Mouse (Mus musculus) MEL (cell line): ENCODE data around the gene Tgoln1. TPM values are rescaled to one million over a fixed set of nuclear protein-coding genes. Genes with fewer than 3 reads are reported as not detected.
A peak's percentile ranks its signal among the peaks of the same experiment; 100 is the strongest.

Experiments
- DNase-seq: peaks from one replicate; pipeline ENCODE4 v3.0.0; 2011; ENCODE audit warnings: low read depth, low spot score
- H3K27ac ChIP-seq: 2 replicates; pipeline ENCODE4 v1.5.1; 2012; ENCODE audit warnings: low read depth, mild to moderate bottlenecking, control low read depth, low read length, moderate library complexity; ENCODE audit not compliant: control insufficient read depth
- H3K27me3 ChIP-seq, 2 experiments: fragments of 150-350 bp in 1 of 2; sonication (generic) in 1 of 2; 2 replicates each; pipeline ENCODE4 v1.6.1; 2012; ENCODE audit warnings: low read length in 2 of 2, mild to moderate bottlenecking in 2 of 2, improper control_type of control experiment in 1 of 2, moderate library complexity in 1 of 2; ENCODE audit not compliant: insufficient read depth in 2 of 2, control insufficient read depth in 1 of 2
- H3K36me3 ChIP-seq, 2 experiments: 2 replicates each; pipeline ENCODE4 v1.6.1; 2012 to 2014; ENCODE audit warnings: low read length in 2 of 2, improper control_type of control experiment in 1 of 2, inconsistent platforms in 1 of 2, mild to moderate bottlenecking in 1 of 2; ENCODE audit not compliant: insufficient read depth in 2 of 2, control insufficient read depth in 1 of 2
- H3K4me1 ChIP-seq, 2 experiments: fragments of 150-350 bp in 1 of 2; sonication (generic) in 1 of 2; 2 replicates each; pipeline ENCODE4 v1.6.1; 2012; ENCODE audit warnings: low read length in 2 of 2, improper control_type of control experiment in 1 of 2, mild to moderate bottlenecking in 1 of 2; ENCODE audit not compliant: insufficient read depth in 2 of 2, control insufficient read depth in 1 of 2
- H3K4me3 ChIP-seq, 2 experiments: fragments of 150-350 bp in 1 of 2; sonication (generic) in 1 of 2; 2 replicates each; pipeline ENCODE4 v1.5.1; 2012; ENCODE audit warnings: low read depth in 2 of 2, low read length in 2 of 2, mild to moderate bottlenecking in 2 of 2, moderate library complexity in 2 of 2, control low read depth in 1 of 2, improper control_type of control experiment in 1 of 2; ENCODE audit not compliant: control insufficient read depth in 1 of 2, insufficient read depth in 1 of 2
- H3K79me2 ChIP-seq: 2 replicates; pipeline ENCODE4 v1.6.1; 2012; ENCODE audit warnings: mild to moderate bottlenecking, low read length, moderate library complexity; ENCODE audit not compliant: control insufficient read depth, poor library complexity, insufficient read depth
- H3K9ac ChIP-seq: 2 replicates; pipeline ENCODE4 v1.6.1; 2012; ENCODE audit warnings: low read depth, mild to moderate bottlenecking, control low read depth, low read length, moderate library complexity; ENCODE audit not compliant: control insufficient read depth, poor library complexity, severe bottlenecking
- H3K9me3 ChIP-seq: fragments of 150-350 bp; sonication (generic); replicated peaks from 2 replicates; pipeline ENCODE4 v1.6.1; 2012; ENCODE audit warnings: mild to moderate bottlenecking, low read length, improper control_type of control experiment, moderate library complexity; ENCODE audit not compliant: insufficient read depth
- CHD2 ChIP-seq: IDR thresholded peaks from 2 replicates; pipeline ENCODE4 v1.6.1; 2011; ENCODE audit warnings: low read length, improper control_type of control experiment
- CTCF ChIP-seq, 3 experiments: IDR thresholded peaks in 2 of 3; conservative IDR thresholded peaks in 1 of 3; 2 replicates each; pipeline ENCODE4 v1.5.1; 2011 to 2012; ENCODE audit warnings: low read length in 3 of 3, low read depth in 2 of 3, mild to moderate bottlenecking in 2 of 3, improper control_type of control experiment in 1 of 3, inconsistent platforms in 1 of 3, mixed read lengths in 1 of 3, moderate library complexity in 1 of 3; ENCODE audit not compliant: control insufficient read depth in 1 of 3, insufficient read depth in 1 of 3, poor library complexity in 1 of 3, severe bottlenecking in 1 of 3
- E2F4 ChIP-seq: IDR thresholded peaks from 2 replicates; pipeline ENCODE4 v1.6.1; 2011; ENCODE audit warnings: low read depth, low read length, improper control_type of control experiment, borderline replicate concordance
- ETS1 ChIP-seq: IDR thresholded peaks from 2 replicates; pipeline ENCODE4 v1.6.1; 2012; ENCODE audit warnings: low read depth, mild to moderate bottlenecking, inconsistent platforms, low read length, improper control_type of control experiment, moderate library complexity
- GABPA ChIP-seq: IDR thresholded peaks from 2 replicates; pipeline ENCODE4 v1.6.1; 2012; ENCODE audit warnings: low read depth, mild to moderate bottlenecking, inconsistent platforms, low read length, improper control_type of control experiment, moderate library complexity
- GATA1 ChIP-seq: IDR thresholded peaks from 2 replicates; pipeline ENCODE4 v1.6.1; 2011; ENCODE audit warnings: low read depth, low read length, improper control_type of control experiment
- JUND ChIP-seq: IDR thresholded peaks from 2 replicates; pipeline ENCODE4 v1.6.1; 2011; ENCODE audit warnings: low read depth, mild to moderate bottlenecking, improper control_type of control experiment, low read length
- POLR2A ChIP-seq, 2 experiments: IDR thresholded peaks; 2 replicates each; pipeline ENCODE4 v1.6.1; 2011 to 2012; ENCODE audit warnings: low read length in 2 of 2, mild to moderate bottlenecking in 2 of 2, control low read depth in 1 of 2, improper control_type of control experiment in 1 of 2, low read depth in 1 of 2, moderate library complexity in 1 of 2; ENCODE audit not compliant: control insufficient read depth in 1 of 2, insufficient read depth in 1 of 2, poor library complexity in 1 of 2
- POLR2AphosphoS5 ChIP-seq: IDR thresholded peaks from 2 replicates; pipeline ENCODE4 v1.6.1; 2012; ENCODE audit warnings: low read depth, borderline replicate concordance, mild to moderate bottlenecking, inconsistent platforms, low read length, moderate library complexity, mixed read lengths
- RAD21 ChIP-seq: IDR thresholded peaks from 2 replicates; pipeline ENCODE4 v1.6.1; 2011; ENCODE audit warnings: mild to moderate bottlenecking, low read depth, low read length, improper control_type of control experiment
- SMC3 ChIP-seq: IDR thresholded peaks from 2 replicates; pipeline ENCODE4 v1.6.1; 2011; ENCODE audit warnings: low read depth, low read length, improper control_type of control experiment
- USF1 ChIP-seq: IDR thresholded peaks from 2 replicates; pipeline ENCODE4 v1.6.1; 2014; ENCODE audit warnings: low read depth, mild to moderate bottlenecking, inconsistent platforms, low read length, improper control_type of control experiment, moderate library complexity
- ZC3H11A ChIP-seq: IDR thresholded peaks from 2 replicates; pipeline ENCODE4 v1.6.1; 2012; ENCODE audit warnings: low read depth, mild to moderate bottlenecking, inconsistent platforms, low read length, improper control_type of control experiment
- ZKSCAN1 ChIP-seq: IDR thresholded peaks from 2 replicates; pipeline ENCODE4 v1.6.1; 2012; ENCODE audit warnings: low read depth, mild to moderate bottlenecking, inconsistent platforms, low read length, improper control_type of control experiment, moderate library complexity
- ZMIZ1 ChIP-seq: IDR thresholded peaks from 2 replicates; pipeline ENCODE4 v1.6.1; 2012; ENCODE audit warnings: low read depth, mild to moderate bottlenecking, inconsistent platforms, low read length, improper control_type of control experiment, moderate library complexity
- polyA plus RNA-seq, 2 experiments: library from polyadenylated mRNA; stranded (reverse) in 1 of 2; unstranded in 1 of 2; fragments of >175 nt in 1 of 2; fragments of >200 nt in 1 of 2; gene quantifications; 2 replicates each; pipeline versions ENCODE4 v1.2.1 to v1.2.4; 2012; ENCODE audit warnings: low replicate concordance in 2 of 2, low read depth in 1 of 2; ENCODE audit not compliant: insufficient read length in 2 of 2, insufficient read depth in 1 of 2, missing spikeins in 1 of 2
- total RNA-seq: library from RNA; depleted of rRNA; stranded (reverse); fragments of 300-350 nt; gene quantifications from 2 replicates; pipeline ENCODE4 v1.2.3, GENCODE M21; 2012

Tgoln1 gene
- total and polyA plus RNA-seq, 3 experiments: 20.6 to 106 (median 23.9) TPM

- H3K4me1 ChIP-seq: peaks cover 0 to under 1% of the 10 kb centered on the region in 2 experiments; a peak in 1 of 4 replicates
- H3K27me3 ChIP-seq: peaks cover 4 to 14% of the 10 kb centered on the region in 2 experiments; a peak in 3 of 4 replicates
- no peaks in the 10 kb centered on the region for H3K36me3 ChIP-seq
- TF ChIP-seq POLR2A (IDR thresholded peaks at IDR 0.05; ENCODE audit: control insufficient read depth in 1 of 2, insufficient read depth in 1 of 2, low read depth in 1 of 2, low read length in 2 of 2, poor library complexity in 1 of 2) (no peak), POLR2AphosphoS5 (no peak), USF1 (no peak), JUND (no peak), E2F4 (no peak), CHD2 (no peak), ZMIZ1 (no peak), ETS1 (no peak), ZC3H11A (no peak), ZKSCAN1 (no peak), GATA1 (no peak), GABPA (no peak)
- no peaks in the 10 kb centered on the region for H3K9me3 ChIP-seq
- no peaks in the 10 kb centered on the region for H3K79me2 ChIP-seq
- H3K9ac ChIP-seq: no peak overlapping the region
- no peak for DNase-seq
- H3K4me3 ChIP-seq: no peak overlapping the region
- H3K27ac ChIP-seq: no peak overlapping the region
These were observed 24.6 kb upstream of the Tgoln1 start for GRCm38 (mm10) chr6:72641218-72641954.

GRCm38 (mm10) chr6:72636940-72637339 lies 20.1 kb upstream of the Tgoln1 start:
- peak; percentile 27 for DNase-seq
- H3K9me3 ChIP-seq: no peaks in the 10 kb centered on the region
- no peak overlapping the region for H3K4me3 ChIP-seq
- H3K4me1 ChIP-seq: peaks cover 0 to 5% of the 10 kb centered on the region in 2 experiments; a peak in 1 of 4 replicates
- no peaks in the 10 kb centered on the region for H3K79me2 ChIP-seq
- peaks cover 5 to 18% of the 10 kb centered on the region in 2 experiments for H3K27me3 ChIP-seq
- no peak overlapping the region for H3K27ac ChIP-seq
- no peaks in the 10 kb centered on the region for H3K36me3 ChIP-seq
- no peak overlapping the region for H3K9ac ChIP-seq
- peak in 2 of 3 experiments; percentile 24 to 51; a peak in 3 of 6 replicates for TF ChIP-seq CTCF (IDR thresholded peaks at IDR 0.05 in 2 of 3, conservative IDR thresholded peaks at IDR 0.05 in 1 of 3; ENCODE audit: control insufficient read depth in 1 of 3, insufficient read depth in 1 of 3, low read depth in 2 of 3, low read length in 3 of 3, poor library complexity in 1 of 3, severe bottlenecking in 1 of 3)
- peak; percentile 59 for TF ChIP-seq SMC3
- peak; percentile 39 for TF ChIP-seq RAD21
- TF ChIP-seq GABPA: no peak
